8 mouse cellular contexts compared by ENCODE assay signal in the genomic region with DNA sequence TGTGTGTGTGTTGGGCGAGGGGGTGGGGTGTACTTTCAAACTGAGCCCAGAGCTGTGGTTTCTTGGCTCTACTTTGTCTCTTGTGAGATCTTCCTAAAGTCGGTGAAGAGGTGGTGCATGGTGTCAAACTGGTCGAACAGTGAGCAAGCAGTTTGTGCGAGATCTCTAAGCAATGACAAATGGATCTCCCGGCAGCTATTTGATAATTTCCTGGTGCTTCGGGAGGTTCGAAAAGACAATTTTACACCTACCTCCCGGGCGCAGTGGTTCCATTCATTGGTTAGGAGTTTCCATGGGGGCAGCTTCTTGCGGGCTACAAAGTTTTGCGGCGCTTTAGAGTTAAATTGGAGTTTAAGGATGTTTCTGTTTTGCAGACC.
A peak's percentile ranks its signal among the peaks of the same experiment; 100 is the strongest.
DNase-seq lines count a peak whose midpoint lies in the region; ATAC-seq and TF ChIP-seq lines count a peak whose summit lies in the region.

No protein-coding gene starts in this region.

- no peaks in the 10 kb centered on the region for H3K36me3 ChIP-seq in hindbrain, embryonic 13.5 days
- no peaks in the 10 kb centered on the region for H3K36me3 ChIP-seq in midbrain, embryonic 14.5 days (ENCODE audit: control insufficient read depth, insufficient read depth, low read length)

- no peak for TF ChIP-seq CTCF in layer of hippocampus, adult 2 months (conservative IDR thresholded peaks at IDR 0.05)

- H3K9ac ChIP-seq in hindbrain, embryonic 13.5 days, result peak overlapping the region; percentile 61
- H3K9ac ChIP-seq in midbrain, embryonic 14.5 days (replicated peaks; ENCODE audit: low read length), result no peak overlapping the region; the same call in 1 of the 2 replicates

- DNase-seq in layer of hippocampus, adult 2 months (ENCODE audit: low spot score in 2 of 2), result no peak
- DNase-seq in layer of hippocampus, postnatal 36 days, result no peak
- peak; percentile 24 for DNase-seq in embryo, embryonic 11.5 days (ENCODE audit: low read depth, low spot score)
- peak; percentile 17 for DNase-seq in midbrain, embryonic 14.5 days
- DNase-seq in left cerebral cortex, postnatal 4 days, result no peak
- no peak for DNase-seq in cerebellum, adult 8-10 months
- DNase-seq in cerebellum, postnatal 14 days, result no peak

- no peaks in the 10 kb centered on the region for H3K9me3 ChIP-seq in hindbrain, embryonic 13.5 days
- no peaks in the 10 kb centered on the region for H3K9me3 ChIP-seq in midbrain, embryonic 14.5 days (ENCODE audit: control insufficient read depth, low read length)

- H3K4me2 ChIP-seq in hindbrain, embryonic 13.5 days, result peak overlapping the region; percentile 68
- H3K4me2 ChIP-seq in midbrain, embryonic 14.5 days (ENCODE audit: low read length), result peak overlapping the region; percentile 89

- ATAC-seq in hindbrain, embryonic 13.5 days (ENCODE audit: low FRiP score), result no peak; the same call in 1 of the 2 replicates
- no peak for ATAC-seq in midbrain, embryonic 14.5 days (ENCODE audit: low FRiP score, low TSS enrichment)

- no peak overlapping the region for H3K27ac ChIP-seq in layer of hippocampus, adult 2 months
- H3K27ac ChIP-seq in hindbrain, embryonic 13.5 days, result no peak overlapping the region
- no peak overlapping the region for H3K27ac ChIP-seq in midbrain, embryonic 14.5 days (replicated peaks; ENCODE audit: low read depth, low read length)

- peaks cover 32% of the 10 kb centered on the region for H3K27me3 ChIP-seq in hindbrain, embryonic 13.5 days
- peaks cover 21% of the 10 kb centered on the region; the same call in 1 of the 2 replicates for H3K27me3 ChIP-seq in midbrain, embryonic 14.5 days (ENCODE audit: control insufficient read depth, insufficient read depth, low read length)

- H3K4me1 ChIP-seq in hindbrain, embryonic 13.5 days (replicated peaks), result peaks cover 20% of the 10 kb centered on the region
- H3K4me1 ChIP-seq in midbrain, embryonic 14.5 days (ENCODE audit: control insufficient read depth, insufficient read depth, low read length), result peaks cover 17% of the 10 kb centered on the region

- under 1% methylated on average over 12 of the region's 12 CpGs for WGBS in hindbrain, embryonic 13.5 days
- under 1% methylated on average over 12 of the region's 12 CpGs for WGBS in midbrain, embryonic 14.5 days

- peak overlapping the region; percentile 46 for H3K4me3 ChIP-seq in layer of hippocampus, adult 2 months
- H3K4me3 ChIP-seq in hindbrain, embryonic 13.5 days, result peak overlapping the region; percentile 43
- peak overlapping the region; percentile 39 for H3K4me3 ChIP-seq in midbrain, embryonic 14.5 days (replicated peaks; ENCODE audit: low read depth, low read length)

- intact Hi-C loops in left cerebral cortex, postnatal 4 days (cut with DNase I), result loop anchor here (10.0 kb wide), 1 partner anchor 155 kb away; no protein-coding TSS in a partner anchor

Comparison
In these comparisons a context has a peak if more than half of its experiments do, and no peak if none do; other contexts are left out.
1. DNase-seq: peak in embryo, embryonic 11.5 days (single experiment) and midbrain, embryonic 14.5 days (single experiment); none in layer of hippocampus, adult 2 months (0 of 2), layer of hippocampus, postnatal 36 days (0 of 2), left cerebral cortex, postnatal 4 days (single experiment), cerebellum, adult 8-10 months (single experiment) and cerebellum, postnatal 14 days (0 of 2).
2. Peak in every context shown above with its lines, with median percentiles within 50 percentile points of each other: H3K4me3 ChIP-seq.